Mouse (Mus musculus): Measurements from ENCODE around the gene Arsg.

DNA sequence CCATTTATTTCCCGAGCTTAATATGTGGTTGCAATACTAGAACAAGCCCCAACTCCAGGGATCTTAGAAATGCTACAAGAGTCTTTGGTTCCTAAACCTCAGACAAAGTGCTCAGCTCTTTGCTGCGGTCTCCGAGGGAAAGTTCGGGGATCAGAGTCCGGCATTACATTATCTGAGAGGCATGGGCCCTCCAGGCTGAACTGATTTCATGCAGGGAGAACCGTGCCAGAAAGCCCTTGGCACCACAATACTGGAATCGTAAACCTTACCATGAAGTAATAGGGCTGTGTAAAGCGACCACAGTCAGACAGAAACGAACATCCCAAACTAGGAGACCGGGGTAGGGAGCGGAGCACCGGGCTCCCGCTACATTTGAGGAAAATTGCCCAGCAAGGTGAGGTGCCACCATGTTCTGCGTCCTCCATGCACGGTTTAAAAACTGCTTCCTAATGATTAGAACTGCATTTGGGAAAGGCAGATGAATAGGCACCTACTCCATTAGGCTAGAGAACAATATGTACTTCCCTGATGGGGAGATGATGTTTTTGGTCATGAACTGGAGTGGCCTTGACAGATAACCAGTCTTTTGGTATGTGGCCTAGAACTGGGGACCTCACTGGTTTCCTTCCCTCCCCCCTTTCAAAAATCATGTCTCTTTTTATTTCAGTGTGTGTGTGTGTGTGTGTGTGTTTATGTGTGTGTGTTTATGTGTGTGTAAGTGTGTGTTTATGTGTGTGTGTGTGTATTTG is 91.5 kb downstream of the Arsg start:
- TF ChIP-seq POLR2A (IDR thresholded peaks at IDR 0.05; ENCODE audit: insufficient read depth, low read depth, low read length) (no peak), CTCF (IDR thresholded peaks at IDR 0.05; ENCODE audit: insufficient read depth, low read depth, low read length) (no peak)
